Mouse (Mus musculus): ENCODE measurements around the gene Tefm.

Tefm gene

DNA sequence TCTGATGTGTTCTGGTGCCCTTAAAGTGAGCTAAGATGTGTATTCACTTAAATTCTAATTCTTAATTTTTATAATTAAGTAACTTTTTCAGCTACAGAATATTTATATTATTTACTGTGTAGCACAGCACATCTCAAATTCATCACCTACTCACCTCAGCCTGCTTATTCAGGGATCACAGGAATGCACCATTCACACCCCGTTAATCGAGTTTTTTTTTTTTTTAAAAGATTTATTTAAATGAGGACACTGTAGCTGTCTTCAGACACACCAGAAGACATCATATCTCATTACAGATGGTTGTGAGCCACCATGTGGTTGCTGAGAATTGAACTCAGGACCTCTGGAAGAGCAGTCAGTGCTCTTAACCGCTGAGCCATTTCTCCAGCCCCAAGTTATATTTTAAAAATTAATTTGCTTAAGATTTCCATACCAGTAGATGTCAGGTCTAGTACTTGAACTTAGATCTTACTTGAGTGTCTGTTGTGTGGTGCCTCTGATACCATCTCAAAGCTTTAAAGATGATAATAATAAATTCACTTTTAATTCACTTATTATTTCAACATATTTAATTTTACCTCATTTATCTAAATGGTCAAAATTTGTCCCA lies 51.3 kb downstream of the Tefm start:
- DNase-seq (ENCODE audit: low spot score), result no peak

DNA sequence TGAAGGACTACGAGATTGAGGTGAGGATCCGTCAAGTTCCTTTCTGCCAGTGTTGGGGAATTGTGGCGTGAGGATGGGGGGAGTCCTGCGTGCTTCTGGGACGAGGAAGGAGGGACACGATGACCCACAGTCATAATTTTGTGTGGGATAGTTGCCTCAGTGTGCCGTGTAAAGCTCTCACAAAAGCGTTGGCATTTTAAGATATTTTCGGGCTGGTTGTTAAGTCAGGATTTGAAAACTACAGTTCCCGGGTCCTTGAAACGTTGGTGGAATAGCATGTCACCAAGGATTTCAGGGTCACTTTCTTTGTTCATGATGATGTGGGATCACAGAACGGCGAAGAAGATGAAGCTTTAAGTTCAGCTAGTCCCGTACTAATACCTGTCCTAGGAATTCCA lies 52.2 kb downstream of the Tefm start:
- no peak for DNase-seq (ENCODE audit: low spot score)

DNA sequence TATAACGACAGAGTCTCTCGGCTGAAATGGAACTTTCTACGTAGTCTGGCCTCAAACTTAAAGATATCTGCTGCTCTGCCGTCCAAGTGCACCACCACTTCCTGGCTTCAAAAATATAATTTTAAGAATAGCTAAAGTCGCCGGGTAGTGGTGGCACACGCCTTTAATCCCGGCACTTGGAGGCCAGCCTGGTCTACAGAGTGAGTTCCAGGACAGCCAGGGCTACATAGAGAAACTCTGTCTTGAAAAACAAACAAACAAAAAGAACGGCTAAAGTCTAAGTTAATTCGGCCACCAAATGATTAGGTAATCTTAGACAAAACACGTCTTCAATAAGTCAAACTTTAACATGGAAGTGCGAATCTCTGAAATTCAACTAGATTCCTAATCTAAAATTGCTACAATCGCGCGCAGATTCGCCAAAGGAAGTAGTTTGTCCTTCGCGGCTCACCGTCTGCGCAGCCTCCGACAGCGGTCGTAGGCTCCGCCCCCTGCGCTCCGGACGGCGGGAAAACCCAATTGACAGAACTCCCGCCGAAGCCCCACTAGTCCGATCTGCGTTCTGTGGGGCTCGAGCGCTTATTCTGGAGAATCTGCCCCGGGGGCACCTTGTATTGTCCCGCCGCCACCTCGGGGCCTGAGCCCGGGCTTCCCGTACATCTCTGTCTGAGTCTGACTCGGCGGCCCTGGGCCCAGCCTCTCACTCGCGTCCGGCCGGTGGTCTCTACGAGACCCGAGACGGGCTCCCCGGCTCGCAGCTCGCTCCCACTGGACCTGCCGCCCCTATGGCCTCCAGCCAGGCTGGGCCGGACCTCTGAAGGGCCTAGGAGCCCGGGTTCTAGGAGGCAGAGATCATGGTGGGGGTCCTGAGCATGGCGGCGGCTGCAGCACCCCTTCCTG lies 52.8 kb downstream of the Tefm start, which contains the start of gene Atad5:
Atad5 (plus strand) TSS at position 484 of the 900 bp plus-strand sequence.
- DNase-seq (ENCODE audit: low spot score), result peak; percentile 88

DNA sequence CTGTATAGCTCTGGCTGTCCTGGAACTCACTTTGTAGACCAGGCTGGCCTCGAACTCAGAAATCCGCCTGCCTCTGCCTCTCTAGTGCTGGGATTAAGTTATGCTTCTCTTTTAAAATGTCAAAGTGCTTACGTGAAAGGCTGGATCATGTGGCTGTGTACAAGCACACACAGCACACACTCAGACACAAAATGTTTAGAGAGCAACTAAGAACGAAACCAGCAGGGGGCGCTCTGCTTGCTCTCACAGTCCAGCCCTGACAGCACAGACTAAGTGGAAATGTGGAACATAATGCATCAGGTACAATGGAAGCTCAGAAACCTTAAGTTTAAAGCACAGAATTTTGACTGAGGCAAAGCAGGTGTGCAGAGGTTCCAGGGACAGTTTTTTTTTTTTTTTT lies 55.1 kb downstream of the Tefm start:
- peak; percentile 69 for DNase-seq (ENCODE audit: low spot score)
